Mouse (Mus musculus) hindbrain, embryonic 10.5 days (tissue): Measurements from ENCODE around the gene Zfp978. TPM values are rescaled to one million over a fixed set of nuclear protein-coding genes. Genes with fewer than 3 reads are reported as not detected.
"Not testable (repeated sequence)": the region's sequence is repeated elsewhere in the genome, so short reads cannot be mapped to it uniquely, and the experiment has no call there.

ENCODE experiments used
- DNase-seq: peaks from one replicate; pipeline ENCODE4 v3.0.0-alpha.2; 2017; ENCODE audit warnings: low spot score
- H3K27ac ChIP-seq: fragments of 300-500 bp; sonication (generic); 2 replicates; pipeline ENCODE4 v1.5.1; 2016; ENCODE audit warnings: mild to moderate bottlenecking, moderate library complexity
- H3K27me3 ChIP-seq: fragments of 300-500 bp; sonication (generic); 2 replicates; pipeline ENCODE4 v1.6.1; 2016; ENCODE audit warnings: mild to moderate bottlenecking; ENCODE audit not compliant: poor library complexity, insufficient read depth, severe bottlenecking
- H3K36me3 ChIP-seq: fragments of 300-500 bp; sonication (generic); 2 replicates; pipeline ENCODE4 v1.6.1; 2016; ENCODE audit warnings: mild to moderate bottlenecking, moderate library complexity
- H3K4me1 ChIP-seq: fragments of 300-500 bp; sonication (generic); replicated peaks from 2 replicates; pipeline ENCODE4 v1.6.1; 2016; ENCODE audit warnings: mild to moderate bottlenecking
- H3K4me3 ChIP-seq: fragments of 300-500 bp; sonication (generic); 2 replicates; pipeline ENCODE4 v1.5.1; 2016; ENCODE audit warnings: mild to moderate bottlenecking, moderate library complexity
- H3K9me3 ChIP-seq: fragments of 300-500 bp; sonication (generic); 2 replicates; pipeline ENCODE4 v1.6.1; 2016; ENCODE audit warnings: mild to moderate bottlenecking, moderate library complexity
- WGBS: fragments of 180-500 bp; shearing (Covaris S2); methylation state at CpG from one replicate; pipeline ENCODE4 v1.1.7; 2016; 5-methylcytosine and 5-hydroxymethylcytosine counted together
- polyA plus RNA-seq: library from polyadenylated mRNA; unstranded; fragments of >200 nt; fragmentation: Nextera tagmentation; extraction: Ambion mirVana; gene quantifications from 2 replicates; pipeline ENCODE4 v1.2.1, GENCODE M21; 2016

Gene Zfp978
- polyA plus RNA-seq, 1 experiment from 2014 or later: not detected

- not testable (repeated sequence) for H3K4me1 ChIP-seq
Observed at GRCm38 (mm10) chr4:147425615-147426347, 64.7 kb downstream of the Zfp978 start.

GRCm38 (mm10) chr4:147430651-147431050 is 69.5 kb downstream of the Zfp978 start:
- no peaks in the 10 kb centered on the region for H3K4me1 ChIP-seq
- no peaks in the 10 kb centered on the region for H3K36me3 ChIP-seq
- H3K9me3 ChIP-seq: peaks cover 54% of the 10 kb centered on the region
- H3K27ac ChIP-seq: no peak overlapping the region
- H3K4me3 ChIP-seq: no peak overlapping the region
- no peaks in the 10 kb centered on the region for H3K27me3 ChIP-seq
- no peak for DNase-seq

More at GRCm38 (mm10) chr4:147425615-147426347, 64.7 kb downstream of the Zfp978 start:
- 58% methylated on average over 5 of the region's 5 CpGs for WGBS
- H3K9me3 ChIP-seq: peaks cover 73% of the 10 kb centered on the region
- DNase-seq, H3K27ac ChIP-seq, H3K27me3 ChIP-seq, H3K4me3 ChIP-seq, H3K36me3 ChIP-seq: not testable (repeated sequence)

GRCm38 (mm10) chr4:147431696-147432442 is 70.8 kb downstream of the Zfp978 start:
- not testable (repeated sequence) for H3K27ac ChIP-seq, H3K4me1 ChIP-seq, H3K27me3 ChIP-seq, H3K4me3 ChIP-seq, H3K36me3 ChIP-seq, DNase-seq
- H3K9me3 ChIP-seq: peaks cover 54% of the 10 kb centered on the region
- 75% methylated on average over 3 of the region's 3 CpGs for WGBS

- peaks cover 57% of the 10 kb centered on the region for H3K9me3 ChIP-seq
- H3K27me3 ChIP-seq: no peaks in the 10 kb centered on the region
- no peaks in the 10 kb centered on the region for H3K36me3 ChIP-seq
- H3K4me1 ChIP-seq: no peaks in the 10 kb centered on the region
- no peak overlapping the region for H3K27ac ChIP-seq
- H3K4me3 ChIP-seq: no peak overlapping the region
- WGBS: 92% methylated on average over 1 of the region's 1 CpGs
- DNase-seq: no peak
Observed at GRCm38 (mm10) chr4:147432443-147432790, 71.3 kb downstream of the Zfp978 start.

- Histone ChIP-seq H3K27me3 (no peaks in the 10 kb centered on the region), H3K4me3 (no peak overlapping the region), H3K36me3 (no peaks in the 10 kb centered on the region), H3K9me3 (peaks cover 57% of the 10 kb centered on the region), H3K27ac (no peak overlapping the region), H3K4me1 (no peaks in the 10 kb centered on the region)
- 41% methylated on average over 3 of the region's 3 CpGs for WGBS
- DNase-seq: no peak
Observed at GRCm38 (mm10) chr4:147433017-147433416, 71.9 kb downstream of the Zfp978 start.

- WGBS: 48% methylated on average over 2 of the region's 2 CpGs
- no peaks in the 10 kb centered on the region for H3K4me1 ChIP-seq
- H3K27me3 ChIP-seq: no peaks in the 10 kb centered on the region
- H3K27ac ChIP-seq: no peak overlapping the region
- peaks cover 49% of the 10 kb centered on the region for H3K9me3 ChIP-seq
- H3K4me3 ChIP-seq: no peak overlapping the region
- H3K36me3 ChIP-seq: no peaks in the 10 kb centered on the region
- DNase-seq: no peak
Observed at GRCm38 (mm10) chr4:147433874-147434273, 72.8 kb downstream of the Zfp978 start.

Other genes starting within 250 kb of the Zfp978 start
- 3.2 and 7.7 TPM in 2 replicates for gene Zfp991, start 229.3 kb upstream of the Zfp978 start, polyA plus RNA-seq
- not detected in 2 replicates for gene Zfp988, start 55.6 kb upstream of the Zfp978 start, polyA plus RNA-seq
- 6.0 and 6.9 TPM in 2 replicates for gene Zfp982, start 131.1 kb downstream of the Zfp978 start, polyA plus RNA-seq
- gene Gm16503, start 178.9 kb downstream of the Zfp978 start, polyA plus RNA-seq: 0.21 and 0.39 TPM in 2 replicates
- 0.05 and 0.11 TPM in 2 replicates for gene Zfp985, start 192.0 kb downstream of the Zfp978 start, polyA plus RNA-seq